Mouse (Mus musculus) hindbrain, embryonic 12.5 days (tissue): ENCODE data around the gene Tmem132d. TPM values are rescaled to one million over a fixed set of nuclear protein-coding genes. Genes with fewer than 3 reads are reported as not detected.

Source experiments
- ATAC-seq: fragments of 200-750 bp; cut with Nextera tagmentation; 2 replicates; pipeline ENCODE4 v1.8.0; 2017; ENCODE audit warnings: moderate TSS enrichment; ENCODE audit not compliant: low FRiP score
- H3K27ac ChIP-seq: fragments of 300-500 bp; sonication (generic); 2 replicates; pipeline ENCODE4 v1.5.1; 2016; ENCODE audit warnings: mild to moderate bottlenecking
- H3K27me3 ChIP-seq: fragments of 300-500 bp; sonication (generic); 2 replicates; pipeline ENCODE4 v1.6.1; 2016; ENCODE audit warnings: mild to moderate bottlenecking
- H3K36me3 ChIP-seq: fragments of 300-500 bp; sonication (generic); 2 replicates; pipeline ENCODE4 v1.6.1; 2016; ENCODE audit warnings: mild to moderate bottlenecking
- H3K4me1 ChIP-seq: fragments of 300-500 bp; sonication (generic); 2 replicates; pipeline ENCODE4 v1.6.1; 2016
- H3K4me2 ChIP-seq: fragments of 300-500 bp; sonication (generic); replicated peaks from 2 replicates; pipeline ENCODE4 v1.6.1; 2016; ENCODE audit warnings: mild to moderate bottlenecking
- H3K4me3 ChIP-seq: fragments of 300-500 bp; sonication (generic); 2 replicates; pipeline ENCODE4 v1.5.1; 2016; ENCODE audit warnings: mild to moderate bottlenecking
- H3K9ac ChIP-seq: fragments of 300-500 bp; sonication (generic); 2 replicates; pipeline ENCODE4 v1.6.1; 2016; ENCODE audit warnings: mild to moderate bottlenecking, moderate library complexity
- H3K9me3 ChIP-seq: fragments of 300-500 bp; sonication (generic); replicated peaks from 2 replicates; pipeline ENCODE4 v1.6.1; 2016; ENCODE audit warnings: mild to moderate bottlenecking
- whole genome bisulfite sequencing: fragments of 180-500 bp; shearing (Covaris S2); methylation state at CpG from one replicate; pipeline ENCODE4 v1.1.7; 2016; 5-methylcytosine and 5-hydroxymethylcytosine counted together
- polyA plus RNA-seq: library from polyadenylated mRNA; unstranded; fragments of >200 nt; fragmentation: Nextera tagmentation; extraction: Ambion mirVana; gene quantifications from 2 replicates; pipeline ENCODE4 v1.2.1, GENCODE M21; 2016

Tmem132d gene
- polyA plus RNA-seq, 1 experiment from 2014 or later = 0.96 TPM

- 80% methylated on average over 2 of the region's 2 CpGs for WGBS
- no peak overlapping the region for H3K4me2 ChIP-seq
- no peaks in the 10 kb centered on the region for H3K27me3 ChIP-seq
- no peaks in the 10 kb centered on the region for H3K4me1 ChIP-seq
- ATAC-seq = no peak
- no peaks in the 10 kb centered on the region for H3K36me3 ChIP-seq
- H3K9ac ChIP-seq = no peak overlapping the region
- no peaks in the 10 kb centered on the region for H3K9me3 ChIP-seq
- H3K27ac ChIP-seq = no peak overlapping the region
- no peak overlapping the region for H3K4me3 ChIP-seq
Observed at GRCm38 (mm10) chr5:128302387-128302786, 130.5 kb downstream of the Tmem132d start.

DNA sequence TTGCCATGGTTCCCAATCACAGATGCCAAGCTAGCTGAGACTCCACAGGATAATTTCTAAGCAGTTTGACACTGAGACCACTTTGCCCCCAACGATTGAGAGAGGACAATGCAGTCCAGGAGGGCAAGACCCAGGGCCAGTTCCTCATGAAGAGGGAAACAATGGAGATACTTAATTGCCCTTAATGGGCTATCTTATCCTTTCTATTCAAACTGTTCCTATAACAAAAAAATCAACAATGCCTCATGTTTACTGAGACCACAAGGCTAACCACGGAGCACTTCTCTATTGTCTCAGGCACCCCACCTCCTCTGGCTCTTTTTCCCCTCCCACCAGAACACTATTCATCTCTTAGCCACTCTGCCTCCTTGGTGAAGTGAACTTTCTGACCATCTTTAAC lies 141.7 kb downstream of the Tmem132d start:
- no peak for ATAC-seq
- Histone ChIP-seq H3K36me3 (no peaks in the 10 kb centered on the region), H3K4me1 (no peaks in the 10 kb centered on the region), H3K4me2 (no peak overlapping the region), H3K4me3 (no peak overlapping the region), H3K27me3 (peaks cover 6% of the 10 kb centered on the region; the same call in 1 of the 2 replicates), H3K27ac (no peak overlapping the region), H3K9ac (no peak overlapping the region), H3K9me3 (no peaks in the 10 kb centered on the region)
- 12% methylated on average over 2 of the region's 2 CpGs for WGBS

DNA sequence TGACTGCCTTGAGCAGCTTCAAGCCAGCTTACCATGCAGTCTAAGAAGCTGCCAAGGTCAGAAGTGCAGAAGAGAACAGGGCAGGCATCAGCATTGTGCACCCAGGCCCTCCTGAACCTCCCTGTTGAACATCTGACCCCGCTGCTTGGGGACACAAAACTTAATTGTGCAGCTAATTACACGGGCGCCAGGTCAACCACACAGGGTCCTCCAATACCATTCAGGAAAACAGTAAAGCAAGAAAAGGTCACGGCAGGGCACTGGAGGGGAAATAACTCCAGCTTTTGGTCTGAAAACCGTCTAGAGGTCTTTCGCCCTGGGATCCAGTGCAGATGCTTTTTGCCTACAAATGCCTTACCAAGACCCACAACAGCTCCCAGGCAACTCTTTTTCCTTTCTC lies 159.6 kb downstream of the Tmem132d start:
- no peak overlapping the region for H3K9ac ChIP-seq
- 15% methylated on average over 6 of the region's 6 CpGs for WGBS
- H3K4me2 ChIP-seq = no peak overlapping the region
- peaks cover 4% of the 10 kb centered on the region; the same call in 1 of the 2 replicates for H3K4me1 ChIP-seq
- H3K27me3 ChIP-seq = peaks cover 35% of the 10 kb centered on the region
- H3K27ac ChIP-seq = no peak overlapping the region
- no peaks in the 10 kb centered on the region for H3K9me3 ChIP-seq
- H3K36me3 ChIP-seq = no peaks in the 10 kb centered on the region
- no peak for ATAC-seq
- H3K4me3 ChIP-seq = no peak overlapping the region

GRCm38 (mm10) chr5:128267366-128267765 lies 165.5 kb downstream of the Tmem132d start:
- Histone ChIP-seq H3K27ac (no peak overlapping the region), H3K4me1 (no peaks in the 10 kb centered on the region), H3K9me3 (0 out of 2 replicates have a peak, but pooled peaks cover 4% of the 10 kb centered on the region), H3K4me3 (no peak overlapping the region), H3K4me2 (no peak overlapping the region), H3K36me3 (no peaks in the 10 kb centered on the region), H3K27me3 (no peaks in the 10 kb centered on the region; the same call in 1 of the 2 replicates), H3K9ac (no peak overlapping the region)
- WGBS = 90% methylated on average over 6 of the region's 6 CpGs
- no peak for ATAC-seq

GRCm38 (mm10) chr5:128244219-128244618 lies 188.7 kb downstream of the Tmem132d start:
- Histone ChIP-seq H3K4me2 (no peak overlapping the region), H3K27ac (no peak overlapping the region), H3K4me1 (no peaks in the 10 kb centered on the region), H3K9me3 (no peaks in the 10 kb centered on the region; the same call in 1 of the 2 replicates), H3K4me3 (no peak overlapping the region), H3K27me3 (no peaks in the 10 kb centered on the region), H3K9ac (no peak overlapping the region), H3K36me3 (no peaks in the 10 kb centered on the region)
- ATAC-seq = no peak
- 62% methylated on average over 4 of the region's 4 CpGs for WGBS

DNA sequence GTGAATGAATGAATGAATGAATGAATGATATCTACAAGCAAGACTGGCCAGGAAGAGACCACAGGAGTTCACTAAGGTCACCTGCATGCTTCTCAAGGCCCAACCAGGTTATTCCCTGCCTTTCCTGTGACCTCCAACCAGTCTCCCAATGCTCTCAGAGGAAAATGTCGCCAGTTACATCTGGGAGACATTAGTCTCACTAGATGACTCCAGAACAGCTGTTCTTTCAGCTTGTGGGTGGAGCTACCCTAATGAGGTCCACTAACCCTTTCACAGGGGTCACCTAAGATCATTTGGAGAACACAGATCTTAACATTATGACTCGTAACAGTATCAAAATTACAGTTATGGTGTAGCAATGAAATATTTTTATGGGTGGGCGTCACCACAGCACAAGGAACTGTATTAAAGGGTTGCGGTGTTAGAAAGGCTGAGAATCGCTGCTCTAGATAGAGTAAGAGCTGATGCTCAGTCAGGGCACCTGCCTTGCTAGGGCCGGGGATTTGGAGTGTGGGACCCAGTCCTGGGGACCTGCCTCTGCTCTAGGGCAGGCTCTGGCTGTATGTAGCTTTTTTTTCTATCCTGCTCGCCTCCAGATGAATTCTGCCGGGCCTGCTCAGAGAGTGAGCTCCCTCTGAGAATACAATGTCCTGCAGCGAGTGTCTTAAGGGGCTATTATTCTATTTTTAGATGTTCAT lies 196.1 kb downstream of the Tmem132d start:
- Histone ChIP-seq H3K27me3 (no peaks in the 10 kb centered on the region), H3K9ac (no peak overlapping the region), H3K4me1 (no peaks in the 10 kb centered on the region), H3K27ac (no peak overlapping the region), H3K4me2 (no peak overlapping the region), H3K36me3 (no peaks in the 10 kb centered on the region), H3K9me3 (no peaks in the 10 kb centered on the region; the same call in 1 of the 2 replicates), H3K4me3 (no peak overlapping the region)
- ATAC-seq = no peak
- 50% methylated on average over 9 of the region's 9 CpGs for WGBS

- no peaks in the 10 kb centered on the region; the same call in 1 of the 2 replicates for H3K9me3 ChIP-seq
- no peak overlapping the region for H3K4me3 ChIP-seq
- no peak overlapping the region for H3K9ac ChIP-seq
- ATAC-seq = no peak
- WGBS = 69% methylated on average over 1 of the region's 1 CpGs
- H3K27me3 ChIP-seq = no peaks in the 10 kb centered on the region
- no peaks in the 10 kb centered on the region for H3K4me1 ChIP-seq
- H3K27ac ChIP-seq = no peak overlapping the region
- H3K36me3 ChIP-seq = no peaks in the 10 kb centered on the region
- H3K4me2 ChIP-seq = no peak overlapping the region
Observed at GRCm38 (mm10) chr5:128235611-128236010, 197.3 kb downstream of the Tmem132d start.

DNA sequence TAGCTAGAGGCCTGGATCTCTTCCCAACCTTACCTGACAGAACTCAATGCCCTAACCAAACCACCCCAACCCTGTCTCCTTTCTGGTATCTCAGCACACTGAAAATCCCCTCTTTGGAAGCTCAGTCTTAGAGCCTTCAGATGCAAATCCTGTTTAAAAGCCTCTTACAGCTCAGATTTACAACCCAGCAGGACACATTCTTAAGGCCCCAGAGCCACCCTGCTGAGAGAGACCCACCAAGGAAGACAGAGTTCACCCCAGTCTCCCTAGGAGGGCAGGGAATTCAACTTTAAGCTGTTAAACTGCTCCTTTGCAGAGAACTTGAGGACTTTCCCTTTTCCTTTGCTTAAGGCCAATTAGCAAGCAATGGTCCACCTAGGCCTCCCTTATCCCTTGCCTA lies 199.8 kb downstream of the Tmem132d start:
- H3K27me3 ChIP-seq = no peaks in the 10 kb centered on the region
- H3K36me3 ChIP-seq = no peaks in the 10 kb centered on the region
- no peak overlapping the region for H3K27ac ChIP-seq
- H3K4me2 ChIP-seq = no peak overlapping the region
- H3K4me1 ChIP-seq = no peaks in the 10 kb centered on the region
- H3K9me3 ChIP-seq = no peaks in the 10 kb centered on the region
- H3K9ac ChIP-seq = no peak overlapping the region
- no peak overlapping the region for H3K4me3 ChIP-seq
- no peak for ATAC-seq

GRCm38 (mm10) chr5:128218281-128218680 lies 214.6 kb downstream of the Tmem132d start:
- Histone ChIP-seq H3K4me1 (no peaks in the 10 kb centered on the region), H3K27ac (no peak overlapping the region), H3K9me3 (no peaks in the 10 kb centered on the region), H3K4me2 (no peak overlapping the region), H3K27me3 (no peaks in the 10 kb centered on the region; the same call in 1 of the 2 replicates), H3K9ac (no peak overlapping the region), H3K36me3 (no peaks in the 10 kb centered on the region), H3K4me3 (no peak overlapping the region)
- no peak for ATAC-seq

DNA sequence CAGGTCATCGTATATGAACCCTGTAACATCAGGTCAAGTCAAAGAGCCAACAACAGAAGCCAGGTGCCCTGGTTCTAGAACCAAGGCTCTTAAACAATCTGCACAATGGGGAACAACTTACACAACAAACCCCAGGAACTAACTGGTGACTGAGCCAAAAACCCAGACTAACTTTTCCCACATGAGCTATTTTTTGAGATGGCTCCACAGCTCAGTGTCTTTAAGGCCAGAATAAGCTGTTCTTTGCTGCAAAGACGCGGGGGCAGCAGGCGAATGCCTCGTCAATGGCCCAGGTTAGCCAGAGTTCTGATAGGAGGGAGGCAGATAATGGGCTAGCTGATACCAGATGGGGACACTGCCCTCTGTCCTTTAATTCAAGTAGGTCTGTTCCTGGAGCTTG lies 221.8 kb downstream of the Tmem132d start:
- no peak overlapping the region for H3K4me2 ChIP-seq
- no peaks in the 10 kb centered on the region for H3K4me1 ChIP-seq
- H3K27ac ChIP-seq = no peak overlapping the region
- ATAC-seq = no peak
- H3K9ac ChIP-seq = no peak overlapping the region
- no peaks in the 10 kb centered on the region for H3K36me3 ChIP-seq
- H3K4me3 ChIP-seq = no peak overlapping the region
- no peaks in the 10 kb centered on the region for H3K9me3 ChIP-seq
- 87% methylated on average over 5 of the region's 5 CpGs for WGBS
- no peaks in the 10 kb centered on the region for H3K27me3 ChIP-seq

- Histone ChIP-seq H3K4me2 (no peak overlapping the region), H3K4me3 (no peak overlapping the region), H3K27me3 (no peaks in the 10 kb centered on the region; the same call in 1 of the 2 replicates), H3K27ac (no peak overlapping the region), H3K4me1 (peaks cover 19% of the 10 kb centered on the region), H3K9ac (no peak overlapping the region), H3K9me3 (no peaks in the 10 kb centered on the region), H3K36me3 (no peaks in the 10 kb centered on the region)
- 18% methylated on average over 2 of the region's 2 CpGs for WGBS
- ATAC-seq = no peak
Observed at GRCm38 (mm10) chr5:128205716-128206115, 227.2 kb downstream of the Tmem132d start.

DNA sequence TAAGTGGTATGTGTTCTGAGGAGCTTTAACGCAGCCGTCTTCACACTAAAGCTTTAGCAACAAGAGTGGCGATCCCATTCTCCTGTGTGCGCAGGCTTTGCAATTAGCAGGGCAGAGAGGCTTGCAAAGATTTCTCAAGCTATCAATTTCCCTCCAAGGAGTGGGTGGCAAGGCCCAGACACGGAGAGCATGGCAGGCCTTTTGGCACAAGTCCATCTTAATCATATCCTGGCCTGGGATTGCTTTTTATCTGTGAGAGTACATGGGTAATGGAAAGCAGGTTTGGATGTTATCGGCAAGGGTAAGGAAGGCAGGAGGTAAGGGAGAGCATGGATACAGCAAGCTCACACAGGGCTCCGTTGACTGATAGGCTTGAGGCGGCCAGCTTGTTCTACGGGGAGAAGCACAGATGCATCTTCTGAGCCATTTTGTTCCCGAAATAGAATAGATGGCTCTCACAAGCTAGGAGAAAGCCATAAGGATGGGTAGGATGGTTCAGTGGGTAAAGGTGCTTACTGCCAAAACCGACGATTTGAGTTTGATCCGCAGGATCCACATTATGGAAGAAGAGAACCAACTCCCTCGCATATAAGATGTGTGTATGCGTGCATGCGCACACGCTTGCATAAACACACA lies 228.1 kb downstream of the Tmem132d start:
- Histone ChIP-seq H3K4me1 (peaks cover 19% of the 10 kb centered on the region), H3K27me3 (no peaks in the 10 kb centered on the region; the same call in 1 of the 2 replicates), H3K4me2 (no peak overlapping the region), H3K36me3 (no peaks in the 10 kb centered on the region), H3K27ac (peak overlapping the region; percentile 55; the same call in 1 of the 2 replicates), H3K9ac (no peak overlapping the region), H3K9me3 (no peaks in the 10 kb centered on the region), H3K4me3 (no peak overlapping the region)
- ATAC-seq = no peak
- 77% methylated on average over 17 of the region's 17 CpGs for WGBS
